Mouse (Mus musculus) thymus, adult 2 months (tissue): ENCODE measurements at regions not wholly inside any gene's neighbourhood (a gene's known extent, or its start where the extent isn't known, plus 50 kb on each side); places are given as distances from the start of the nearest gene placed in this dataset.

ENCODE experiments used
- DNase-seq: peaks from one replicate; pipeline ENCODE4 v3.0.0; 2021
- H3K27ac ChIP-seq: fragments of 200-500 bp; 2 replicates; pipeline ENCODE4 v1.5.1; 2012; ENCODE audit warnings: low read length, control low read depth; ENCODE audit not compliant: control insufficient read depth, insufficient read depth
- H3K27me3 ChIP-seq: fragments of 200-500 bp; 2 replicates; pipeline ENCODE4 v1.6.1; 2012; ENCODE audit warnings: mild to moderate bottlenecking, low read length, moderate library complexity, mixed read lengths; ENCODE audit not compliant: control insufficient read depth, insufficient read depth
- H3K36me3 ChIP-seq: fragments of 200-500 bp; 2 replicates; pipeline ENCODE4 v1.6.1; 2012; ENCODE audit warnings: mild to moderate bottlenecking, low read length, moderate library complexity; ENCODE audit not compliant: control insufficient read depth, insufficient read depth
- H3K4me1 ChIP-seq: fragments of 200-500 bp; replicated peaks from 2 replicates; pipeline ENCODE4 v1.6.1; 2012; ENCODE audit warnings: low read length; ENCODE audit not compliant: control insufficient read depth, insufficient read depth
- H3K4me3 ChIP-seq: fragments of 200-500 bp; 2 replicates; pipeline ENCODE4 v1.5.1; 2012; ENCODE audit warnings: mild to moderate bottlenecking, low read length, control low read depth, moderate library complexity; ENCODE audit not compliant: control insufficient read depth, insufficient read depth
- CTCF ChIP-seq: fragments of 200-500 bp; IDR thresholded peaks from 2 replicates; pipeline ENCODE4 v1.5.1; 2012; ENCODE audit warnings: mild to moderate bottlenecking, control low read depth, low read length, moderate library complexity, borderline replicate concordance; ENCODE audit not compliant: control insufficient read depth, poor library complexity, insufficient read depth; ENCODE audit errors: extremely low read depth
- POLR2A ChIP-seq: fragments of 200-500 bp; IDR thresholded peaks from 2 replicates; pipeline ENCODE4 v1.6.1; 2012; ENCODE audit warnings: mild to moderate bottlenecking, low read length, control low read depth, moderate library complexity; ENCODE audit not compliant: control insufficient read depth, poor library complexity, insufficient read depth; ENCODE audit errors: extremely low read depth
- WGBS: fragments of 180-500 bp; shearing (Covaris S2); methylation state at CpG from one replicate; pipeline ENCODE4 v1.1.7; 2018; 5-methylcytosine and 5-hydroxymethylcytosine counted together

GRCm38 (mm10) chr4:131373172-131373571 is 429.0 kb downstream of the Matn1 start:
- Histone ChIP-seq H3K27me3 (no peaks in the 10 kb centered on the region), H3K4me3 (no peak overlapping the region), H3K27ac (no peak overlapping the region), H3K4me1 (no peaks in the 10 kb centered on the region), H3K36me3 (no peaks in the 10 kb centered on the region)
- 79% methylated on average over 3 of the region's 3 CpGs for WGBS
- no peak for DNase-seq
- TF ChIP-seq POLR2A, result no peak
- no peak for TF ChIP-seq CTCF

- Histone ChIP-seq H3K36me3 (no peaks in the 10 kb centered on the region), H3K27ac (no peak overlapping the region), H3K4me1 (no peaks in the 10 kb centered on the region), H3K27me3 (no peaks in the 10 kb centered on the region), H3K4me3 (no peak overlapping the region)
- DNase-seq, result no peak
- WGBS, result 93% methylated on average over 6 of the region's 6 CpGs
- TF ChIP-seq CTCF, result no peak
- TF ChIP-seq POLR2A, result no peak
These were observed 430.5 kb downstream of the Matn1 start for GRCm38 (mm10) chr4:131374527-131375290.

- Histone ChIP-seq H3K4me1 (no peaks in the 10 kb centered on the region), H3K36me3 (no peaks in the 10 kb centered on the region), H3K27ac (no peak overlapping the region), H3K27me3 (no peaks in the 10 kb centered on the region), H3K4me3 (no peak overlapping the region)
- no peak for TF ChIP-seq CTCF
- no peak for TF ChIP-seq POLR2A
- no peak for DNase-seq
- 67% methylated on average over 9 of the region's 9 CpGs for WGBS
These were observed 436.9 kb downstream of the Matn1 start for GRCm38 (mm10) chr4:131381063-131381462.

GRCm38 (mm10) chr4:131381529-131381928 is 437.3 kb downstream of the Matn1 start:
- WGBS, result 93% methylated on average over 7 of the region's 7 CpGs
- Histone ChIP-seq H3K27me3 (no peaks in the 10 kb centered on the region), H3K36me3 (no peaks in the 10 kb centered on the region), H3K27ac (no peak overlapping the region), H3K4me1 (no peaks in the 10 kb centered on the region), H3K4me3 (no peak overlapping the region)
- no peak for DNase-seq
- no peak for TF ChIP-seq POLR2A
- TF ChIP-seq CTCF, result no peak

- no peak overlapping the region for H3K4me3 ChIP-seq
- H3K4me1 ChIP-seq, result no peaks in the 10 kb centered on the region
- DNase-seq, result no peak
- H3K27me3 ChIP-seq, result no peaks in the 10 kb centered on the region
- H3K36me3 ChIP-seq, result no peaks in the 10 kb centered on the region
- 90% methylated on average over 5 of the region's 5 CpGs for WGBS
- H3K27ac ChIP-seq, result no peak overlapping the region
- TF ChIP-seq POLR2A, result no peak
- no peak for TF ChIP-seq CTCF
These were observed 439.7 kb downstream of the Matn1 start for GRCm38 (mm10) chr4:131383862-131384261.

- DNase-seq, result no peak
- H3K4me3 ChIP-seq, result no peak overlapping the region
- H3K27me3 ChIP-seq, result no peaks in the 10 kb centered on the region
- 88% methylated on average over 10 of the region's 10 CpGs for WGBS
- H3K36me3 ChIP-seq, result no peaks in the 10 kb centered on the region
- no peak overlapping the region for H3K27ac ChIP-seq
- TF ChIP-seq CTCF (no peak), POLR2A (no peak)
- H3K4me1 ChIP-seq, result no peaks in the 10 kb centered on the region
These were observed 442.8 kb downstream of the Matn1 start for GRCm38 (mm10) chr4:131386961-131387360.
